Mouse (Mus musculus): Measurements from ENCODE around the gene Ralgps1. TPM values are rescaled to one million over a fixed set of nuclear protein-coding genes. Genes with fewer than 3 reads are reported as not detected.

The Ralgps1 gene
- polyA plus RNA-seq, 1 experiment from 2014 or later: 5.1 TPM

DNA sequence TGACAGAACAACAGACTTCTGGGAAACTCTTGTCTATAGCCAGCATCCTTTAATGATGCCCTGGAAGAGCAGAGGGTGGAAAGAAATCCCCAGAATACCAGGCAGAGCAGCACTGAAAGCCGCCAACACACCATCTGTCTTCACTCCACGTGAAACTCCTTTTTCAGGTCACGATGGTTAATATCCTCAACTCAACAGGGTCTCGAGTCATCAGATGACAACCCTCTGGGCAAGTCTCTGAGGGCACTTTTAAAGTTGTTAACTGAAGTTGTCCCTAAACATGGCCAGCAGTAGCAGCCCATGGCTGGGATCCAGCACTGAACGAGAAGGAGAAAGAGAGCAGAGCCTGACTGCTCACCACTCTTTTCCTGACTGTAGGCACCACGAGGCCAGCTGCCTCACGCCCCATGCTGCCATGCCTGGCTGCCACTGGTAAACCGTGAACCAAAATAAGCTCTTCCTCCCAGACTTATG is 52.8 kb downstream of the Ralgps1 start:
- Histone ChIP-seq H3K27me3 (no peaks in the 10 kb centered on the region), H3K4me2 (replicated peaks) (no peak overlapping the region), H3K27ac (no peak overlapping the region), H3K9ac (no peak overlapping the region), H3K4me3 (no peak overlapping the region), H3K4me1 (peaks cover 34% of the 10 kb centered on the region), H3K36me3 (no peaks in the 10 kb centered on the region), H3K9me3 (no peaks in the 10 kb centered on the region)
- 52% methylated on average over 8 of the region's 8 CpGs for WGBS
- no peak for ATAC-seq (ENCODE audit: low FRiP score, low read depth)

DNA sequence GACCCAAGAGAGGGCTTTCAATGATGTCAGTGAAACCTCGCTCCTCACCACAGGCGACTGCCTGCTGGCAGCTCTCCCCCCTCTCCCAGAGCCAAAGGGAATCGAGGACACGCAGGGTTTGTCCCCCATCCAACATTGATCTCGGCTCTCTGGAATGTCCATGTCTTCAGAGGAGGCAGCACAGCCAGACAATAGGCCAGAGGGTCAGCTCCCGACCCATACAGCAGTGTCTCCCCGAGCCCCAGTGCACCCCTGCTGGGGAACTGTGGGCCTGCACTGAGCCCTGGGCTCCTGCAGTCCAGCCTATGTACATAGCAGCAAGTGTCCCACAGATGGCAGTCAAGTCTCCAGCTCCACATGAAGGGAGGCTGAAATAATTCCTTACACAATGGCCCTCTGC is 54.8 kb downstream of the Ralgps1 start:
- ATAC-seq (ENCODE audit: low FRiP score, low read depth): peak; percentile 80
- no peak overlapping the region for H3K27ac ChIP-seq
- no peaks in the 10 kb centered on the region for H3K36me3 ChIP-seq
- H3K4me2 ChIP-seq (replicated peaks): no peak overlapping the region
- 41% methylated on average over 7 of the region's 7 CpGs for WGBS
- no peaks in the 10 kb centered on the region for H3K9me3 ChIP-seq
- no peaks in the 10 kb centered on the region for H3K27me3 ChIP-seq
- H3K4me1 ChIP-seq: peaks cover 34% of the 10 kb centered on the region
- H3K9ac ChIP-seq: 0 out of 2 replicates have a peak overlapping the region, but pooled peaks have one; percentile 19
- H3K4me3 ChIP-seq: no peak overlapping the region

DNA sequence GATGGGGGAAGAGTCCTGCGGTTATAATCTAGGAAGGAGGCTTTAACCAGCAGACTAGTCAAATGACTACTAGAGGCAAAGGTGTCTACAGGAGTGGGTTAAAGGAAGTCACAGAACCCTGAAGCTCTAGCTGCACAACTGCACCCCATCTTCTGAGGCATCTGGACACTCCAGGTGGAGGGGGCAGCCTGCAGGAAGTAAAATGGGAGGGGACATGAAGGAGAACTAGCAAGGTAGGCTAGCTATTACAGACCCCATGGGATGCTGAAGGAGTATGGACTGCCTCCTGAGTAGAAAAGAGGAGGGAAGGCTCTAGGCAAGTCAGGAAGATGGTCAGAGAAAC is 55.3 kb downstream of the Ralgps1 start:
- Histone ChIP-seq H3K4me2 (replicated peaks) (no peak overlapping the region), H3K27ac (no peak overlapping the region), H3K36me3 (no peaks in the 10 kb centered on the region), H3K4me3 (no peak overlapping the region), H3K9me3 (no peaks in the 10 kb centered on the region), H3K9ac (no peak overlapping the region), H3K4me1 (peaks cover 34% of the 10 kb centered on the region), H3K27me3 (no peaks in the 10 kb centered on the region)
- ATAC-seq (ENCODE audit: low FRiP score, low read depth): no peak
- WGBS: 85% methylated on average over 1 of the region's 1 CpGs

DNA sequence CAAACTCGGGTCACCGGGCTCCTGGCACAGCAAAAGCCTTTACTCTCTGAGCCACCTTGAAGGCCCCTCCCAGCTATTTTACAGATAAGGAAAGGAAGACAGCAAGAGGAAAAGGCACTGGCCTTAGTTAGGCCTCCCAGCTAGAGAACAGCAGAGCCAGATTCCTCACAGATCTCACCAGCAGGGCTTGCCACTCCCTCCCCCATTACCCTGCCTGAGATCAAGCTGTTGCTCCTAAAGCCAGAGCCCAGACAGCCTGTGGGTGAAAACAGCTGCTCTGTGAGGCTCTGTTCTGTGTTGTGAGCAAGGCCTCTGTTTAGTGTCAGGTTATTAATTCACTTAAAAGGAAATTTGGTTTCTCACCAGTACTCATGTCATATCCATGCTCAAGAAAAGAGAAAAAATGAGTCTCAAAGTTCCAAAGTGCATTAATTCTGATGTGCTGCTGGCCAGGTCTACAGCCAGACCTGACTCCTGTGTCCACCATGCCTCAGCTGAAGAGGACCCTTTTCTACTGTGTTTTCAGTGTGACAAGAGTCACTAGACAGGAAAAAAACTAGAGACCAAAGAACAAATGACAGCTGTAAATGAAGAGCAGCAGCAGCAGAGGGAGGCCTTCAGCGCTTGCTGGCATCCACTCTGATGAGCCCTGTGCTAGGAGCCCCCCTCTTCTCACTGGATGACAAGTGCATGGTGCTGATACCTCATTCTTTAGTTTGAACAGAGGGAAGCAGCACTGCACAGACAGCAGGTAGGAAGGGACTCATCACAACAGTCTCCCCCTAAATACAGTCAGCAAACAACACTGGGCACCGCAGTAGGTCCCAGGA is 55.8 kb downstream of the Ralgps1 start:
- Histone ChIP-seq H3K4me2 (replicated peaks) (no peak overlapping the region), H3K4me1 (peaks cover 34% of the 10 kb centered on the region), H3K36me3 (no peaks in the 10 kb centered on the region), H3K27me3 (no peaks in the 10 kb centered on the region), H3K27ac (no peak overlapping the region; the same call in 1 of the 2 replicates), H3K4me3 (no peak overlapping the region), H3K9me3 (no peaks in the 10 kb centered on the region), H3K9ac (no peak overlapping the region)
- ATAC-seq (ENCODE audit: low FRiP score, low read depth): peak; percentile 58; the same call in 1 of the 2 replicates
- 65% methylated on average over 4 of the region's 4 CpGs for WGBS

DNA sequence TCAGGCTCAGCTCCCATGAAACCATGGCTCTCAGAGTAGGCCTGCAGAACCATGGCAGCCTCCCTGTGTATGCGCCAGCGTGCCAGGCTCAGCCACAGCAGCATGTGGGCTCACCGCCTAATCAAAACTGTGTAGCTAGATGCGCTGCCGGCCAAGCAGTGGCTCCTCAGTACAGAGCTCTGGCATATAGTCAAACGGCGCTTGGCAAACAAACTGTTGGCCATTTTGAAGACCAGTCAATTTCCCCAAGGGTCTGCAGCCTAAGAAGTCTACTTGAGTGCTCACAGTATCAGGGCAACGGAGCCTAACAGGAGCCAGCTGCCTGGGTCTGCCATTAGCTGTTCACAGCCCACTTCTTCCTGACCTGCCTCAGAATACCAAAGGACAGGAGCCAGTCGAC is 61.9 kb downstream of the Ralgps1 start:
- H3K9ac ChIP-seq: no peak overlapping the region
- no peak overlapping the region for H3K4me3 ChIP-seq
- H3K27me3 ChIP-seq: no peaks in the 10 kb centered on the region
- no peaks in the 10 kb centered on the region for H3K9me3 ChIP-seq
- H3K4me1 ChIP-seq: peaks cover 11% of the 10 kb centered on the region
- no peaks in the 10 kb centered on the region for H3K36me3 ChIP-seq
- H3K27ac ChIP-seq: 0 out of 2 replicates have a peak overlapping the region, but pooled peaks have one; percentile 4
- 73% methylated on average over 9 of the region's 9 CpGs for WGBS
- ATAC-seq (ENCODE audit: low FRiP score, low read depth): no peak
- H3K4me2 ChIP-seq (replicated peaks): no peak overlapping the region

GRCm38 (mm10) chr2:33306565-33306964 is 64.7 kb downstream of the Ralgps1 start:
- H3K9me3 ChIP-seq: no peaks in the 10 kb centered on the region
- no peak overlapping the region for H3K4me2 ChIP-seq (replicated peaks)
- ATAC-seq (ENCODE audit: low FRiP score, low read depth): no peak
- 70% methylated on average over 3 of the region's 3 CpGs for WGBS
- no peak overlapping the region for H3K27ac ChIP-seq
- H3K36me3 ChIP-seq: no peaks in the 10 kb centered on the region
- no peak overlapping the region for H3K9ac ChIP-seq
- peaks cover 39% of the 10 kb centered on the region for H3K4me1 ChIP-seq
- no peak overlapping the region for H3K4me3 ChIP-seq
- H3K27me3 ChIP-seq: no peaks in the 10 kb centered on the region

DNA sequence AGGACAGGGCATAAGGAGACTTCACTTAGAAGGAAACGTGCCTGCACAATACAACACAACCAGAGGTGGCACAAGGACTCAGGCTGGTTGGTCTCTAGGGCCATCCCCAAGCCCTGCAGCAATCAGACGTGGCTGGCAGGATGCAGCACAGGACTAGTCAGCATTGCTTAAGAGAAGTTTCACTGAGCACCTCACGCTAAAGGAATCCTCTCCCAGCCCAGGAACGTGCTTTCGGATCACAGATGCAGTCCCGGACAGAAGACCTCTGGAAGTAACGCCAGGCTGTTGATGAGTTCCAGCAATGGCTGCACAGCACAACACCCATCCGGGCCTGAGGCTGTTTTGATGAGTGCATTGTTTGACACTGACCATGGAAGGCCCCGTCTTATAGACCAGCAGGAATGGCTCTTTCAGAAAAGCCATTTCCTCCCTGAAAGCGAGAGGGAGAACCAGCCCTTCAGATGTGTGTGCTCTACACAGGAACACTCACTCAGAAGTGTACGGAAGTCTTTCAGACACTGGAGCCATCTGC is 67.8 kb downstream of the Ralgps1 start:
- ATAC-seq (ENCODE audit: low FRiP score, low read depth): no peak
- no peak overlapping the region for H3K27ac ChIP-seq
- no peak overlapping the region for H3K4me3 ChIP-seq
- no peak overlapping the region for H3K4me2 ChIP-seq (replicated peaks)
- WGBS: 49% methylated on average over 11 of the region's 11 CpGs
- no peaks in the 10 kb centered on the region for H3K27me3 ChIP-seq
- no peak overlapping the region for H3K9ac ChIP-seq
- peaks cover 59% of the 10 kb centered on the region for H3K4me1 ChIP-seq
- H3K36me3 ChIP-seq: no peaks in the 10 kb centered on the region
- no peaks in the 10 kb centered on the region for H3K9me3 ChIP-seq

GRCm38 (mm10) chr2:33302828-33303227 is 68.5 kb downstream of the Ralgps1 start:
- no peaks in the 10 kb centered on the region for H3K27me3 ChIP-seq
- ATAC-seq (ENCODE audit: low FRiP score, low read depth): no peak
- peaks cover 59% of the 10 kb centered on the region for H3K4me1 ChIP-seq
- no peak overlapping the region for H3K27ac ChIP-seq
- H3K4me2 ChIP-seq (replicated peaks): no peak overlapping the region
- H3K9me3 ChIP-seq: no peaks in the 10 kb centered on the region
- WGBS: 49% methylated on average over 4 of the region's 4 CpGs
- no peak overlapping the region for H3K9ac ChIP-seq
- H3K4me3 ChIP-seq: no peak overlapping the region
- H3K36me3 ChIP-seq: no peaks in the 10 kb centered on the region

- Histone ChIP-seq H3K4me1 (peaks cover 59% of the 10 kb centered on the region), H3K36me3 (no peaks in the 10 kb centered on the region)
- no peak for ATAC-seq (ENCODE audit: low FRiP score, low read depth)
Measured at GRCm38 (mm10) chr2:33302405-33302804, 68.9 kb downstream of the Ralgps1 start.

GRCm38 (mm10) chr2:33300371-33301046 is 70.8 kb downstream of the Ralgps1 start:
- peak overlapping the region; percentile 28; the same call in 1 of the 2 replicates for H3K27ac ChIP-seq
- no peak for ATAC-seq (ENCODE audit: low FRiP score, low read depth)
- peaks cover 58% of the 10 kb centered on the region for H3K4me1 ChIP-seq
- no peak overlapping the region for H3K4me3 ChIP-seq
- H3K4me2 ChIP-seq (replicated peaks): no peak overlapping the region
- 11% methylated on average over 3 of the region's 3 CpGs for whole genome bisulfite sequencing
- no peaks in the 10 kb centered on the region for H3K27me3 ChIP-seq
- no peak overlapping the region for H3K9ac ChIP-seq
- no peaks in the 10 kb centered on the region for H3K9me3 ChIP-seq
- H3K36me3 ChIP-seq: no peaks in the 10 kb centered on the region

More at GRCm38 (mm10) chr2:33302405-33302804, 68.9 kb downstream of the Ralgps1 start:
- H3K27ac ChIP-seq: no peak overlapping the region
- 51% methylated on average over 3 of the region's 3 CpGs for WGBS
- H3K9ac ChIP-seq: no peak overlapping the region
- no peak overlapping the region for H3K4me2 ChIP-seq (replicated peaks)
- no peaks in the 10 kb centered on the region for H3K9me3 ChIP-seq
- no peaks in the 10 kb centered on the region for H3K27me3 ChIP-seq
- no peak overlapping the region for H3K4me3 ChIP-seq

DNA sequence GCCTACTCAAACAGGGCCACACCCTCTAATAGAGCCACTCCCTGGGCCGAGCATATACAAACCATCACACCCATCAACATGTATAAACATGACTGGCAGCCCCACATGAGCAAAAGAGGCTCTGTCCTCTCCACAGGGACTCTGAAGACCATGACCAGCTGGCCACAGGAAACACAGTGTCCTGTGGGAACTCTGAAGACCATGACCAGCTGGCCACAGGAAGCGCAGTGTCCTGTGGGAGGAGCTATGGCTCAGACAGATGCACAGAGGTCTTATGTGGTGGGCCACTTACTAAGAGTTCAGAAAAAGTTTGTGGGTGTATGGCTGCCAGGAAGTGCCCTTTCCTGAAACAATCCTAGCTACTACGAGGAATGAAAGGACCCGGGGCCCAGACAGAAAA is 72.4 kb downstream of the Ralgps1 start:
- Histone ChIP-seq H3K27me3 (no peaks in the 10 kb centered on the region), H3K9me3 (no peaks in the 10 kb centered on the region), H3K4me3 (no peak overlapping the region), H3K4me1 (peaks cover 43% of the 10 kb centered on the region), H3K4me2 (replicated peaks) (no peak overlapping the region), H3K9ac (no peak overlapping the region), H3K36me3 (no peaks in the 10 kb centered on the region), H3K27ac (no peak overlapping the region)
- WGBS: 85% methylated on average over 4 of the region's 4 CpGs
- no peak for ATAC-seq (ENCODE audit: low FRiP score, low read depth)

DNA sequence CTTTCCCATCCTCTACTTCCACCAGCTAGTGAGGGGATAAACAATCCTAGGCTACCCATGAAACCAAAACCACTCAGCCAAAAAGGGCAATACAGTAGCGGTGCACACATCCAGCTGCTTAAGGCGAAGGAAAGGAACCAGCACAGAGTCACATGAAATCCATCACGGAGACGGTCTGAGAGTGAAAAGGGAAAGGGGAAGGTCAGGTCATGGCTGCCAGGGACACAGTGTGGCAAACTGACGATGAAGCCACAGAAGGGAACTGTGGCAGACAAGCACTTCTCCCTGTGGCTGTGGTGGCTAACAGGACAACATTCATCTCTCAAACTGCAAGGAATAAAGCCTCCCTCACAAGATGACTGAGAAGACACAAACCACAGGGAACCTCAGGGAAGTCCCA is 76.2 kb downstream of the Ralgps1 start:
- no peak overlapping the region for H3K4me2 ChIP-seq (replicated peaks)
- no peaks in the 10 kb centered on the region for H3K36me3 ChIP-seq
- H3K27ac ChIP-seq: no peak overlapping the region
- no peak overlapping the region for H3K4me3 ChIP-seq
- no peaks in the 10 kb centered on the region for H3K9me3 ChIP-seq
- 85% methylated on average over 5 of the region's 5 CpGs for WGBS
- peaks cover 5% of the 10 kb centered on the region for H3K4me1 ChIP-seq
- ATAC-seq (ENCODE audit: low FRiP score, low read depth): no peak
- H3K27me3 ChIP-seq: no peaks in the 10 kb centered on the region
- H3K9ac ChIP-seq: no peak overlapping the region

All from limb, embryonic 13.5 days (tissue).